ENCODE assay signal across 21 mouse cellular contexts in the genomic region with DNA sequence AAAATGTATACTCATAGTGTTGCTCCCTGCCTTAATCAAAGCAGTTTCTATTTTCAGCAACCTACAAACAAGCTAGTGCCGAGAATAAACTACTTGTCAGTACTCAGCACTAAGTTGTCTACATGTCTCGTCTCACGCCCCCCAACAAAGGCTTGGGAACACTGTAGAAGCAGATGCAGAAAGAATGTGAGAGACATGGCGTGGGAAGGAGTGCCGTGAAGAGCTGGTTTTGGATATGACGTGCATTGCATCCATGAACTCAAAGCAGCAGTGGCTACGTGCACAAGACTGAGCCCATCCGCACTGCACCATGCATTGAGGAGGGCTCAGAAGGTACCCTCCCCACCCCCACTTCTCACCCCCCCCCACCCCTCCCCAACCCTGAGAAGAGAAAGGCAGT. TPM values are rescaled to one million over a fixed set of nuclear protein-coding genes. Genes with fewer than 3 reads are reported as not detected.
DNase-seq lines count a peak whose midpoint lies in the region; ATAC-seq and TF ChIP-seq lines count a peak whose summit lies in the region.
"Had no signal": no experiment of that assay in that cellular context is flagged by ENCODE, and none has a peak within 500 bp of the region (broad histone marks: within the 10 kb centered on the region; RNA-seq: fewer than 3 reads in every experiment).

No protein-coding gene starts in this region.

- DNase-seq in heart, postnatal 36 days, result no peak
- DNase-seq in midbrain, embryonic 11.5 days (ENCODE audit: low spot score, missing footprints), result peak; percentile 61
- no peak for DNase-seq in midbrain, postnatal 0 days (ENCODE audit: low spot score)
- DNase-seq in left cerebral cortex, adult 18-20 months (ENCODE audit: low spot score in 2 of 2), result peak; percentile 3 to 30
- DNase-seq in telencephalon, adult 2 months (ENCODE audit: low read depth, low spot score), result peak; percentile 74
- DNase-seq in thymus, adult 2 months, result no peak
- DNase-seq: adrenal gland, postnatal 25 days; B cell, adult 2 months; cerebellum, adult 8-10 months; gastrocnemius, postnatal 25 days; kidney, adult 9 months; kidney, postnatal 4 days; liver, embryonic 13.5 days; thymus, postnatal 4 days had no signal

- peaks cover 7% of the 10 kb centered on the region for H3K4me1 ChIP-seq in heart, embryonic 12.5 days (replicated peaks)
- H3K4me1 ChIP-seq in midbrain, embryonic 11.5 days (ENCODE audit: control insufficient read depth, insufficient read depth, low read length), result no peaks in the 10 kb centered on the region
- no peaks in the 10 kb centered on the region for H3K4me1 ChIP-seq in midbrain, postnatal 0 days (ENCODE audit: insufficient read depth, low read length)
- no peaks in the 10 kb centered on the region for H3K4me1 ChIP-seq in thymus, adult 2 months (replicated peaks; ENCODE audit: control insufficient read depth, insufficient read depth, low read length)
- H3K4me1 ChIP-seq: embryonic facial prominence, embryonic 13.5 days; liver, embryonic 13.5 days; lung, embryonic 15.5 days; midbrain, embryonic 12.5 days had no signal

- H3K27ac ChIP-seq in heart, embryonic 12.5 days (ENCODE audit: poor library complexity, severe bottlenecking), result peak overlapping the region; percentile 79
- H3K27ac ChIP-seq in midbrain, embryonic 11.5 days (ENCODE audit: low read depth, low read length), result no peak overlapping the region
- no peak overlapping the region for H3K27ac ChIP-seq in midbrain, postnatal 0 days (ENCODE audit: low read depth, low read length)
- H3K27ac ChIP-seq in thymus, adult 2 months (ENCODE audit: control insufficient read depth, insufficient read depth, low read length), result no peak overlapping the region
- H3K27ac ChIP-seq: embryonic facial prominence, embryonic 13.5 days; limb, embryonic 12.5 days; liver, embryonic 13.5 days; lung, embryonic 15.5 days; macrophage; midbrain, embryonic 12.5 days; stomach, postnatal 0 days had no signal

- no peak for TF ChIP-seq POLR2A in thymus, adult 2 months (IDR thresholded peaks at IDR 0.05; ENCODE audit: control insufficient read depth, extremely low read depth, insufficient read depth, low read length, poor library complexity)

- no peaks in the 10 kb centered on the region for H3K9me3 ChIP-seq in heart, embryonic 12.5 days (replicated peaks)
- no peaks in the 10 kb centered on the region for H3K9me3 ChIP-seq in midbrain, embryonic 11.5 days (ENCODE audit: control insufficient read depth, low read length)
- no peaks in the 10 kb centered on the region for H3K9me3 ChIP-seq in midbrain, postnatal 0 days (ENCODE audit: low read length)
- H3K9me3 ChIP-seq: embryonic facial prominence, embryonic 13.5 days; limb, embryonic 12.5 days; liver, embryonic 13.5 days; lung, embryonic 15.5 days; midbrain, embryonic 12.5 days had no signal

- peaks cover 38% of the 10 kb centered on the region for H3K36me3 ChIP-seq in heart, embryonic 12.5 days
- H3K36me3 ChIP-seq in midbrain, embryonic 11.5 days (ENCODE audit: control insufficient read depth, insufficient read depth, low read length), result no peaks in the 10 kb centered on the region; the same call in 1 of the 2 replicates
- H3K36me3 ChIP-seq in midbrain, postnatal 0 days (ENCODE audit: insufficient read depth, low read length), result peaks cover 14% of the 10 kb centered on the region; the same call in 1 of the 2 replicates
- peaks cover 16% of the 10 kb centered on the region for H3K36me3 ChIP-seq in thymus, adult 2 months (ENCODE audit: control insufficient read depth, insufficient read depth, low read length)

- 59% methylated on average over 8 of the region's 8 CpGs for WGBS in heart, embryonic 12.5 days
- 83% methylated on average over 8 of the region's 8 CpGs for WGBS in midbrain, embryonic 11.5 days
- WGBS in midbrain, postnatal 0 days, result 95% methylated on average over 8 of the region's 8 CpGs
- WGBS in thymus, adult 2 months, result 99% methylated on average over 8 of the region's 8 CpGs

- no peak overlapping the region for H3K9ac ChIP-seq in heart, embryonic 12.5 days
- H3K9ac ChIP-seq in midbrain, embryonic 11.5 days (ENCODE audit: low read length), result no peak overlapping the region
- H3K9ac ChIP-seq in midbrain, postnatal 0 days (replicated peaks; ENCODE audit: low read length, poor library complexity, severe bottlenecking), result no peak overlapping the region
- H3K9ac ChIP-seq: embryonic facial prominence, embryonic 13.5 days; limb, embryonic 12.5 days; liver, embryonic 13.5 days; lung, embryonic 15.5 days; midbrain, embryonic 12.5 days had no signal

- ATAC-seq in heart, embryonic 12.5 days (ENCODE audit: insufficient number of reproducible peaks, low FRiP score), result peak; percentile 42; the same call in 1 of the 2 replicates
- ATAC-seq in midbrain, embryonic 11.5 days (ENCODE audit: low FRiP score), result peak; percentile 64; the same call in 1 of the 2 replicates
- no peak for ATAC-seq in midbrain, postnatal 0 days (ENCODE audit: low FRiP score)

- intact Hi-C loops in heart, postnatal 36 days (cut with DNase I), result no loop called here

- peak overlapping the region; percentile 54 for H3K4me2 ChIP-seq in heart, embryonic 12.5 days
- H3K4me2 ChIP-seq in midbrain, embryonic 11.5 days, result no peak overlapping the region
- H3K4me2 ChIP-seq in midbrain, postnatal 0 days (ENCODE audit: low read depth, low read length, poor library complexity, severe bottlenecking), result no peak overlapping the region
- H3K4me2 ChIP-seq: embryonic facial prominence, embryonic 13.5 days; limb, embryonic 12.5 days; liver, embryonic 13.5 days; lung, embryonic 15.5 days; midbrain, embryonic 12.5 days had no signal

- no peaks in the 10 kb centered on the region for H3K27me3 ChIP-seq in heart, embryonic 12.5 days (replicated peaks)
- H3K27me3 ChIP-seq in midbrain, embryonic 11.5 days (ENCODE audit: control insufficient read depth, insufficient read depth, low read length), result no peaks in the 10 kb centered on the region
- no peaks in the 10 kb centered on the region for H3K27me3 ChIP-seq in midbrain, postnatal 0 days (ENCODE audit: insufficient read depth, low read length)
- no peaks in the 10 kb centered on the region for H3K27me3 ChIP-seq in thymus, adult 2 months (ENCODE audit: control insufficient read depth, insufficient read depth, low read length)
- H3K27me3 ChIP-seq: embryonic facial prominence, embryonic 13.5 days; limb, embryonic 12.5 days; liver, embryonic 13.5 days; lung, embryonic 15.5 days; midbrain, embryonic 12.5 days had no signal

- 0 out of 2 replicates have a peak overlapping the region, but pooled peaks have one; percentile 5 for H3K4me3 ChIP-seq in heart, embryonic 12.5 days
- no peak overlapping the region for H3K4me3 ChIP-seq in midbrain, embryonic 11.5 days (ENCODE audit: low read depth, low read length)
- no peak overlapping the region for H3K4me3 ChIP-seq in midbrain, postnatal 0 days (ENCODE audit: low read depth, low read length)
- H3K4me3 ChIP-seq in thymus, adult 2 months (ENCODE audit: control insufficient read depth, insufficient read depth, low read length), result no peak overlapping the region
- H3K4me3 ChIP-seq: embryonic facial prominence, embryonic 13.5 days; limb, embryonic 12.5 days; liver, embryonic 13.5 days; lung, embryonic 15.5 days; midbrain, embryonic 12.5 days had no signal

- no peak for TF ChIP-seq CTCF in midbrain, postnatal 0 days (IDR thresholded peaks at IDR 0.05)
- TF ChIP-seq CTCF in thymus, adult 2 months (IDR thresholded peaks at IDR 0.05; ENCODE audit: borderline replicate concordance, control insufficient read depth, extremely low read depth, insufficient read depth, low read length, poor library complexity), result no peak

RNA-seq across cellular contexts. Expression of gene Cd2ap, which starts 53.7 kb away (rescaled TPM):
- 20.2 and 21.8 TPM in 2 replicates for polyA plus RNA-seq in heart, embryonic 12.5 days (2016; fragmentation: Nextera tagmentation; extraction: Ambion mirVana)
- 10 to 100 TPM; 20.2 to 22.3 TPM for total RNA-seq in heart, postnatal 36 days (2021)
- 10.7 and 12.9 TPM in 2 replicates for polyA plus RNA-seq in midbrain, embryonic 11.5 days (2014; fragmentation: Nextera tagmentation; extraction: Ambion mirVana)
- total RNA-seq in midbrain, postnatal 0 days (2014; rRNA removed), result 15.5 and 21.2 TPM in 2 replicates
- 4.5 and 5.9 TPM in 2 replicates for polyA plus RNA-seq in midbrain, postnatal 0 days (2015; fragmentation: Nextera tagmentation; extraction: Ambion mirVana)
- total RNA-seq in left cerebral cortex, adult 18-20 months (2021), result 10 to 100 TPM; 17.8 to 19.4 TPM
- polyA plus RNA-seq in thymus, adult 2 months (2012; rRNA removed), result 11.2 and 14.4 TPM in 2 replicates

Comparison
In these comparisons a context has a peak if more than half of its experiments do, and no peak if none do; other contexts are left out.
1. DNase-seq: peak in midbrain, embryonic 11.5 days (single experiment), left cerebral cortex, adult 18-20 months (2 of 2) and telencephalon, adult 2 months (single experiment); none in heart, postnatal 36 days (0 of 2), midbrain, postnatal 0 days (single experiment) and thymus, adult 2 months (single experiment).